Comparison of ENCODE assay signal across 8 mouse cellular contexts in genomic region chr1:157410937-157411336, GRCm38 (mm10). TPM values are rescaled to one million over a fixed set of nuclear protein-coding genes. Genes with fewer than 3 reads are reported as not detected.
DNase-seq lines count a peak whose midpoint lies in the region; ATAC-seq lines count a peak whose summit lies in the region.

No protein-coding gene starts in this region.

- H3K36me3 ChIP-seq in kidney, embryonic 15.5 days = no peaks in the 10 kb centered on the region
- no peaks in the 10 kb centered on the region for H3K36me3 ChIP-seq in hindbrain, embryonic 12.5 days
- H3K36me3 ChIP-seq in midbrain, embryonic 15.5 days (replicated peaks) = no peaks in the 10 kb centered on the region

- peaks cover 10% of the 10 kb centered on the region for H3K4me1 ChIP-seq in kidney, embryonic 15.5 days
- H3K4me1 ChIP-seq in hindbrain, embryonic 12.5 days = peaks cover 13% of the 10 kb centered on the region
- peaks cover 19% of the 10 kb centered on the region for H3K4me1 ChIP-seq in midbrain, embryonic 15.5 days

- H3K9ac ChIP-seq in kidney, embryonic 15.5 days = peak overlapping the region; percentile 75
- H3K9ac ChIP-seq in hindbrain, embryonic 12.5 days = peak overlapping the region; percentile 93
- peak overlapping the region; percentile 87 for H3K9ac ChIP-seq in midbrain, embryonic 15.5 days

- no peaks in the 10 kb centered on the region for H3K9me3 ChIP-seq in kidney, embryonic 15.5 days (replicated peaks)
- H3K9me3 ChIP-seq in hindbrain, embryonic 12.5 days (replicated peaks) = no peaks in the 10 kb centered on the region
- no peaks in the 10 kb centered on the region for H3K9me3 ChIP-seq in midbrain, embryonic 15.5 days

- 19% methylated on average over 8 of the region's 8 CpGs for WGBS in kidney, embryonic 15.5 days
- 9% methylated on average over 8 of the region's 8 CpGs for WGBS in hindbrain, embryonic 12.5 days
- WGBS in midbrain, embryonic 15.5 days = 7% methylated on average over 8 of the region's 8 CpGs

- peak overlapping the region; percentile 84 for H3K4me2 ChIP-seq in kidney, embryonic 15.5 days
- H3K4me2 ChIP-seq in hindbrain, embryonic 12.5 days (replicated peaks) = peak overlapping the region; percentile 67
- H3K4me2 ChIP-seq in midbrain, embryonic 15.5 days = peak overlapping the region; percentile 71

- no peak for ATAC-seq in kidney, embryonic 15.5 days (replicated peaks; ENCODE audit: low FRiP score)
- ATAC-seq in hindbrain, embryonic 12.5 days (ENCODE audit: low FRiP score) = no peak
- no peak for ATAC-seq in midbrain, embryonic 15.5 days (replicated peaks)
- ATAC-seq in cerebellum, adult (ENCODE audit: insufficient number of reproducible peaks, low FRiP score, low TSS enrichment) = no peak

- no peak for DNase-seq in kidney, adult 9 months
- peak; percentile 65 for DNase-seq in Muller cell, postnatal 12 days (ENCODE audit: inconsistent ontology term)
- no peak for DNase-seq in gastrocnemius, adult 8-10 months (ENCODE audit: low spot score in 2 of 2)
- DNase-seq in urinary bladder, postnatal 14 days (ENCODE audit: low spot score) = no peak

- H3K27me3 ChIP-seq in kidney, embryonic 15.5 days = no peaks in the 10 kb centered on the region
- H3K27me3 ChIP-seq in hindbrain, embryonic 12.5 days = no peaks in the 10 kb centered on the region
- no peaks in the 10 kb centered on the region for H3K27me3 ChIP-seq in midbrain, embryonic 15.5 days (replicated peaks)

- H3K4me3 ChIP-seq in kidney, embryonic 15.5 days (replicated peaks) = peak overlapping the region; percentile 97
- peak overlapping the region; percentile 98 for H3K4me3 ChIP-seq in hindbrain, embryonic 12.5 days
- peak overlapping the region; percentile 91 for H3K4me3 ChIP-seq in midbrain, embryonic 15.5 days

- no peak overlapping the region for H3K27ac ChIP-seq in kidney, embryonic 15.5 days
- no peak overlapping the region for H3K27ac ChIP-seq in hindbrain, embryonic 12.5 days
- H3K27ac ChIP-seq in midbrain, embryonic 15.5 days = peak overlapping the region; percentile 98; the same call in 1 of the 2 replicates

RNA-seq across cellular contexts. Expression of gene Rasal2, which starts 1.5 kb away (rescaled TPM):
- 8.0 and 8.1 TPM in 2 replicates for polyA plus RNA-seq in kidney, embryonic 15.5 days (2015; fragmentation: Nextera tagmentation; extraction: Ambion mirVana)
- polyA plus RNA-seq in hindbrain, embryonic 12.5 days (2016; fragmentation: Nextera tagmentation; extraction: Ambion mirVana) = 36.1 and 38.7 TPM in 2 replicates
- polyA plus RNA-seq in midbrain, embryonic 15.5 days (2015; fragmentation: Nextera tagmentation; extraction: Ambion mirVana) = 50.4 and 58.7 TPM in 2 replicates
- total RNA-seq in gastrocnemius, adult 8-10 months (2022) = 1 to 10 TPM; 4.0 to 6.1 (median 5.1) TPM

RNA-seq across cellular contexts. Expression of gene Cryzl2, which starts 47.4 kb away (rescaled TPM):
- polyA plus RNA-seq in kidney, embryonic 15.5 days (2015; fragmentation: Nextera tagmentation; extraction: Ambion mirVana) = 17.4 and 19.8 TPM in 2 replicates
- 6.0 and 9.4 TPM in 2 replicates for polyA plus RNA-seq in hindbrain, embryonic 12.5 days (2016; fragmentation: Nextera tagmentation; extraction: Ambion mirVana)
- 5.3 and 7.9 TPM in 2 replicates for polyA plus RNA-seq in midbrain, embryonic 15.5 days (2015; fragmentation: Nextera tagmentation; extraction: Ambion mirVana)
- under 1 TPM; 0.36 to 0.88 (median 0.70) TPM for total RNA-seq in gastrocnemius, adult 8-10 months (2022)
